Mouse (Mus musculus) MEL (cell line): Measurements from ENCODE around the gene Erbb4.

Source experiments
- CTCF ChIP-seq, 3 experiments: IDR thresholded peaks in 2 of 3; conservative IDR thresholded peaks in 1 of 3; 2 replicates each; pipeline ENCODE4 v1.5.1; 2011 to 2012; ENCODE audit warnings: low read length in 3 of 3, low read depth in 2 of 3, mild to moderate bottlenecking in 2 of 3, improper control_type of control experiment in 1 of 3, inconsistent platforms in 1 of 3, mixed read lengths in 1 of 3, moderate library complexity in 1 of 3; ENCODE audit not compliant: control insufficient read depth in 1 of 3, insufficient read depth in 1 of 3, poor library complexity in 1 of 3, severe bottlenecking in 1 of 3
- EP300 ChIP-seq, 2 experiments: IDR thresholded peaks; 2 replicates each; pipeline ENCODE4 v1.6.1; 2011; ENCODE audit warnings: improper control_type of control experiment in 2 of 2, low read length in 2 of 2, low read depth in 1 of 2, mild to moderate bottlenecking in 1 of 2
- RAD21 ChIP-seq: IDR thresholded peaks from 2 replicates; pipeline ENCODE4 v1.6.1; 2011; ENCODE audit warnings: mild to moderate bottlenecking, low read depth, low read length, improper control_type of control experiment
- TCF12 ChIP-seq: IDR thresholded peaks from 2 replicates; pipeline ENCODE4 v1.6.1; 2014; ENCODE audit warnings: low read depth, mild to moderate bottlenecking, inconsistent platforms, low read length, improper control_type of control experiment, moderate library complexity

- TF ChIP-seq CTCF (IDR thresholded peaks at IDR 0.05 in 2 of 3, conservative IDR thresholded peaks at IDR 0.05 in 1 of 3; ENCODE audit: control insufficient read depth in 1 of 3, insufficient read depth in 1 of 3, low read depth in 2 of 3, low read length in 3 of 3, poor library complexity in 1 of 3, severe bottlenecking in 1 of 3) (no peak), TCF12 (no peak), RAD21 (no peak), EP300 (IDR thresholded peaks at IDR 0.05; ENCODE audit: low read depth in 1 of 2, low read length in 2 of 2) (no peak)
Measured at GRCm38 (mm10) chr1:68780032-68780431, 327.8 kb downstream of the Erbb4 start.
